22 mouse cellular contexts compared by ENCODE assay signal in the genomic region with DNA sequence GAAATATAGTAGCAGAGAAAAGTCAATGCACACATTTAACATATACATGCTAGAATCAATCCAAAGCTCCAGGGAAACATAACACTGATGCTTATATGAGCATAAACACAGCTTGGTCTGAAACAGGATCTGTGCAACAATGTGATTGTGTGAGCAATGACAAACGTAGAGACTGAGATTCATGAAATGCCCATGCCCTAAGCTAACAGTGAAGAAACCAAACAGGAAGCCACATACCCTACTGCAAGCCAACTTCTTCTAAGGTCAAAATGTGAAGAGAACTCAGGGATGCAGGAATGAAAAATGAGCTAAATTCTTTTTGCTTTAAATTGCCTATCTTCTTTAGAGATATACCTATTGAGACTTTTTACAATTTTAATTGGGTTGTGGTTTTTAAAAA. TPM values are rescaled to one million over a fixed set of nuclear protein-coding genes. Genes with fewer than 3 reads are reported as not detected.
"Had no signal": no experiment of that assay in that cellular context is flagged by ENCODE, and none has a peak within 500 bp of the region (broad histone marks: within the 10 kb centered on the region; RNA-seq: fewer than 3 reads in every experiment).

No protein-coding gene starts in this region.

- H3K4me3 ChIP-seq: liver, embryonic 15.5 days; midbrain, embryonic 10.5 days; midbrain, embryonic 12.5 days; neural tube, embryonic 12.5 days; stomach, embryonic 15.5 days had no signal

- H3K9me3 ChIP-seq: liver, embryonic 15.5 days; midbrain, embryonic 10.5 days; midbrain, embryonic 12.5 days; neural tube, embryonic 12.5 days; stomach, embryonic 15.5 days had no signal

- H3K27ac ChIP-seq: liver, embryonic 15.5 days; midbrain, embryonic 10.5 days; midbrain, embryonic 12.5 days; neural tube, embryonic 12.5 days; stomach, embryonic 15.5 days; stomach, postnatal 0 days had no signal

- ATAC-seq: liver, postnatal 0 days; midbrain, embryonic 16.5 days had no signal

- H3K27me3 ChIP-seq: liver, embryonic 15.5 days; midbrain, embryonic 12.5 days; neural tube, embryonic 12.5 days; stomach, embryonic 15.5 days had no signal

- DNase-seq: liver, postnatal 0 days; lung, embryonic 14.5 days; lung, postnatal 10 days; lung, postnatal 4 days; midbrain, embryonic 14.5 days; right cerebral cortex, postnatal 14 days; thymus, adult 2 months; thymus, postnatal 25 days; thymus, postnatal 4 days had no signal

RNA-seq across cellular contexts. Expression of a gene that starts 4.1 kb away (rescaled TPM):
- total RNA-seq: megakaryocyte-erythroid progenitor cell, adult 5-6 weeks; neutrophil, adult 5-6 weeks had no signal
- polyA plus RNA-seq: liver, embryonic 15.5 days; liver, postnatal 0 days; lung, embryonic 14.5 days; lung, embryonic 16.5 days; midbrain, embryonic 10.5 days; midbrain, embryonic 12.5 days; midbrain, embryonic 14.5 days; midbrain, embryonic 16.5 days; neural tube, embryonic 12.5 days; neural tube, embryonic 14.5 days; spleen, adult 2 months; stomach, embryonic 15.5 days; stomach, postnatal 0 days; urinary bladder, adult 2 months had no signal

RNA-seq across cellular contexts. Expression of a gene that starts 34.0 kb away (rescaled TPM):
- total RNA-seq: megakaryocyte-erythroid progenitor cell, adult 5-6 weeks; neutrophil, adult 5-6 weeks had no signal
- polyA plus RNA-seq: lung, embryonic 14.5 days; midbrain, embryonic 10.5 days; midbrain, embryonic 12.5 days; midbrain, embryonic 14.5 days; midbrain, embryonic 16.5 days; neural tube, embryonic 12.5 days; neural tube, embryonic 14.5 days; spleen, adult 2 months; stomach, embryonic 15.5 days; stomach, postnatal 0 days; urinary bladder, adult 2 months had no signal

RNA-seq across cellular contexts. Expression of a gene that starts 49.1 kb away (rescaled TPM):
- total RNA-seq: megakaryocyte-erythroid progenitor cell, adult 5-6 weeks; neutrophil, adult 5-6 weeks had no signal
- polyA plus RNA-seq: liver, embryonic 15.5 days; liver, postnatal 0 days; lung, embryonic 14.5 days; lung, embryonic 16.5 days; midbrain, embryonic 10.5 days; midbrain, embryonic 12.5 days; midbrain, embryonic 14.5 days; midbrain, embryonic 16.5 days; neural tube, embryonic 12.5 days; neural tube, embryonic 14.5 days; spleen, adult 2 months; stomach, embryonic 15.5 days; thymus, adult 2 months; urinary bladder, adult 2 months had no signal
